Mouse (Mus musculus) heart, embryonic 14.5 days (tissue): ENCODE measurements around the gene Gm37240. TPM values are rescaled to one million over a fixed set of nuclear protein-coding genes. Genes with fewer than 3 reads are reported as not detected.

Experiments
- ATAC-seq: fragments of 200-750 bp; cut with Nextera tagmentation; 2 replicates; pipeline ENCODE4 v1.8.0; 2017; ENCODE audit warnings: low read depth, moderate TSS enrichment; ENCODE audit not compliant: insufficient number of reproducible peaks, insufficient read depth, low FRiP score
- H3K27ac ChIP-seq, 2 experiments: fragments of 200-500 bp in 1 of 2; fragments of 300-500 bp in 1 of 2; sonication (generic) in 1 of 2; replicated peaks in 1 of 2; 2 replicates each; pipeline ENCODE4 v1.5.1; 2012 to 2014; ENCODE audit warnings: low read depth in 2 of 2, low read length in 2 of 2, control low read depth in 1 of 2, mild to moderate bottlenecking in 1 of 2, mixed read lengths in 1 of 2; ENCODE audit not compliant: control insufficient read depth in 1 of 2, insufficient read depth in 1 of 2
- H3K27me3 ChIP-seq: fragments of 300-500 bp; sonication (generic); 2 replicates; pipeline ENCODE4 v1.6.1; 2014; ENCODE audit warnings: mild to moderate bottlenecking, low read length, control low read depth; ENCODE audit not compliant: control insufficient read depth, insufficient read depth
- H3K36me3 ChIP-seq: fragments of 300-500 bp; sonication (generic); 2 replicates; pipeline ENCODE4 v1.6.1; 2014; ENCODE audit warnings: mild to moderate bottlenecking, control low read depth, low read length, mixed read lengths; ENCODE audit not compliant: control insufficient read depth, insufficient read depth
- H3K4me1 ChIP-seq, 2 experiments: fragments of 200-500 bp in 1 of 2; fragments of 300-500 bp in 1 of 2; sonication (generic) in 1 of 2; 2 replicates each; pipeline ENCODE4 v1.6.1; 2012 to 2014; ENCODE audit warnings: low read length in 2 of 2, control low read depth in 1 of 2, mixed read lengths in 1 of 2; ENCODE audit not compliant: control insufficient read depth in 2 of 2, insufficient read depth in 2 of 2
- H3K4me2 ChIP-seq: fragments of 300-500 bp; sonication (generic); 2 replicates; pipeline ENCODE4 v1.6.1; 2014; ENCODE audit warnings: mild to moderate bottlenecking, low read length
- H3K4me3 ChIP-seq, 2 experiments: fragments of 200-500 bp in 1 of 2; fragments of 300-500 bp in 1 of 2; sonication (generic) in 1 of 2; 2 replicates each; pipeline ENCODE4 v1.5.1; 2012 to 2014; ENCODE audit warnings: low read length in 2 of 2, mild to moderate bottlenecking in 2 of 2, control low read depth in 1 of 2, low read depth in 1 of 2, moderate library complexity in 1 of 2; ENCODE audit not compliant: control insufficient read depth in 1 of 2, insufficient read depth in 1 of 2
- H3K9ac ChIP-seq: fragments of 300-500 bp; sonication (generic); 2 replicates; pipeline ENCODE4 v1.6.1; 2014; ENCODE audit warnings: mild to moderate bottlenecking, low read length
- H3K9me3 ChIP-seq: fragments of 300-500 bp; sonication (generic); 2 replicates; pipeline ENCODE4 v1.6.1; 2016; ENCODE audit warnings: low read length, control low read depth; ENCODE audit not compliant: control insufficient read depth
- WGBS: fragments of 180-500 bp; shearing (Covaris S2); extraction: QIAGEN DNeasy Blood & Tissue Kit; methylation state at CpG from one replicate; pipeline ENCODE4 v1.1.7; 2014; 5-methylcytosine and 5-hydroxymethylcytosine counted together
- polyA plus RNA-seq: library from polyadenylated mRNA; unstranded; fragments of >200 nt; fragmentation: Nextera tagmentation; extraction: Ambion mirVana; gene quantifications from 2 replicates; pipeline ENCODE4 v1.2.1, GENCODE M21; 2014

The Gm37240 gene
- polyA plus RNA-seq, 1 experiment from 2014 or later, result 12.3 TPM

DNA sequence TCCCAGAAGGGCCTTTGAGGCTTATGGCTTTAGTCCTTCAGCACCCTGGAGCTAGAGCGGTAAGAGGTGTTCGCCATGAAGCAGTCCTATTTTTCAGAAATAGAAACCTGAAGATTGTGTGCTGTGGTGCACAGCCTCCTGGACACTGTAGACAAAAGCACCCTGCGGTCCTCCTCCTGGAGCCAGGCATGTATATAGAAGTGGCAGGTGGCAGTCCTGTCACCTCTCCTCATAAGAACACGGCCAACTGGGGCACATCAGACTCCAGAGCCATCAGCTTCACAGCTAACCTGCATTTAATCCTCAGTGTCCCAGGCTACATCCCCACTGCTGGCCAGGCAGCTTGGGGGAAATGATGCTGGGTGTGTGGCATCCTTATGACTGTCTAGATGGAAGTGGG, 238.1 kb downstream of the Gm37240 start:
- Histone ChIP-seq H3K9me3 (no peaks in the 10 kb centered on the region), H3K36me3 (0 out of 2 replicates have a peak, but pooled peaks cover 8% of the 10 kb centered on the region), H3K4me1 (peaks cover 12 to 22% of the 10 kb centered on the region in 2 experiments), H3K27ac (no peak overlapping the region), H3K27me3 (no peaks in the 10 kb centered on the region), H3K4me2 (no peak overlapping the region), H3K9ac (no peak overlapping the region), H3K4me3 (no peak overlapping the region)
- WGBS, result 79% methylated on average over 4 of the region's 4 CpGs
- no peak for ATAC-seq

DNA sequence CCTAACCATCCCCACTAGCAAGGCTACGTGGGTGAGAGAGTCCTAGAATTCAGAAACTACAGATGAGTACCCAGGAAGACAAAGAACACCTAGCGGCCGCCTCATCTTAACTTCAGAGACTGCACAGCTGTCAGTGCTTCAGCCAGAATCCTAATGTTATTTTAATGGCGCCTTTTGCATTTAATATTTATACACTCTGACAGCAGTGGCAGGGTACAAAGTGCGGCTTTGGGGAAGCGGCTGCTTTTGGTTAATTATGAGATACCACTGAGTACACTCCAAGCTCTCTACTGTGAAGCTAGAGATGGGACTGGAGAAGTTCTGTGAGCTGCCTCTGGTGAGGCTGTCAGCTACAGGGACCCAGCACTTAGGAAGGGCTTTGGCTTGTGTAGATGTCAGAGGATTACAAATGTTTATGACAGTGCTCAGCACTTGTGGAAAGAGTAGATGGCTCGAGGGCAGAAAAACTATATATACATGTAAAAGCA, 241.8 kb downstream of the Gm37240 start:
- no peak for ATAC-seq
- no peak overlapping the region for H3K9ac ChIP-seq
- no peak overlapping the region for H3K4me2 ChIP-seq

GRCm38 (mm10) chr3:85644814-85645213, 242.5 kb downstream of the Gm37240 start:
- Histone ChIP-seq H3K36me3 (0 out of 2 replicates have a peak, but pooled peaks cover 5% of the 10 kb centered on the region), H3K4me2 (no peak overlapping the region), H3K27ac (no peak overlapping the region), H3K27me3 (no peaks in the 10 kb centered on the region), H3K4me1 (peaks cover 3 to 9% of the 10 kb centered on the region in 2 experiments), H3K9ac (no peak overlapping the region), H3K4me3 (no peak overlapping the region), H3K9me3 (no peaks in the 10 kb centered on the region)
- WGBS, result 85% methylated on average over 3 of the region's 3 CpGs
- no peak for ATAC-seq

More for the DNA sequence above, 241.8 kb downstream of the Gm37240 start:
- H3K27ac ChIP-seq, result no peak overlapping the region
- no peaks in the 10 kb centered on the region for H3K9me3 ChIP-seq
- no peak overlapping the region for H3K4me3 ChIP-seq
- peaks cover 3 to 10% of the 10 kb centered on the region in 2 experiments for H3K4me1 ChIP-seq
- H3K36me3 ChIP-seq, result 0 out of 2 replicates have a peak, but pooled peaks cover 5% of the 10 kb centered on the region
- H3K27me3 ChIP-seq, result no peaks in the 10 kb centered on the region
- WGBS, result 74% methylated on average over 7 of the region's 7 CpGs

DNA sequence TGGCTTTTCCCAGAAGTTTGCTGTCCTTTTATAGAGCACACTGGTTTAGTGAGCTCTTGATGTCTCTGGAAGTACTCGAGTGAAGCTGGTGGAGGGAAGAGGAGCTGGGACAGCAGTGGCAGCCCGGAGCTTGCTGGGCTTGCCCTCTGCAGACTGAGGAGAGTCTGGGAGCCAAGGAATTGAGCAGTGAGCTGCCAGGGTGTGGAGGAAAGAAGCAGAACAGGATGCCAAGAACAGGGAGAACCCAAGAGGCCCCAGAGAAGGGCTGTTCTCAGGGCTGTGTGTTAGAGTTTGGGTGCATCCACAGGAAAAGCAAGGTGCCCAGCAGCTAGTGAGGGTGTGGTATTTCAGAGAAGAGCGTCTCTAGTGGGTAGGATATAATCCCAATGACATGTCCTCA, 245.6 kb downstream of the Gm37240 start:
- Histone ChIP-seq H3K36me3 (0 out of 2 replicates have a peak, but pooled peaks cover 4% of the 10 kb centered on the region), H3K9me3 (no peaks in the 10 kb centered on the region), H3K4me1 (peaks cover 14% of the 10 kb centered on the region in 2 experiments), H3K4me2 (no peak overlapping the region), H3K4me3 (no peak overlapping the region), H3K9ac (no peak overlapping the region), H3K27me3 (no peaks in the 10 kb centered on the region), H3K27ac (no peak overlapping the region; a peak in 1 of 4 replicates)
- WGBS, result 72% methylated on average over 3 of the region's 3 CpGs
- no peak for ATAC-seq

DNA sequence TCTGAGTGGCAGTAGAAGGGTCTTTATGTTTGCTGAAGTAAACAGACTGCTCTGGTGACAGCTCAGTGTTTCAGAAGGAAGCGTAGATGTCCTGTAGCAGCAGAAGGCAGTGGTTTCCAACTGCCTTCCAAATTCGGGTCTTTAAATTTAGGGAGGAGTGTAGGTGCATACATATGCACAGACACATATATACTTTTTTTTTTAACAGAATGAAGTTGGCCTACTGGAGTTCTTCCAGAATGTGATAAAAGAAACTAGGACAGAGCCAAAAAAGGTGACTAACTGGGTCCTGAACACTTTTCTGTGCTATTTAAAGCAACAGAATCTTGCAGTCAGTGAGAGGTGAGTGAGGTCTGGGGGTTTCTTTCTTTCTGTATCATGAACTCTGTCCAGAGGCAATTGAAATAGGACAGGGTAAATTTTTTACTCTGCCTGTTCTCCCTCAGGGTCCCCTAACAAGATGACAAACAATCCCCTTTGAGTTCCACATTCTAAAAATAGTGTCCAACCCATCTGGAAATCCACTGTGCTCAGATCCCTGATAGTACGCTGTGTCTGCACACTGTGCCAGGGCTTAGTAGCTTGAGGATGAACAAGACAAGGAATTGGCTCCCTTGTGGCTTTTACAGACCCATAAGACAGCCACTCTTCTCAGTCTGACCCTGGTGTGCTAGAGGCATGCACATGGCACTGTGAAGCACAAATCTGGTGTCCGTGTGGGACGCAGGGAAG, 250.4 kb downstream of the Gm37240 start:
- no peaks in the 10 kb centered on the region for H3K27me3 ChIP-seq
- ATAC-seq, result peak; percentile 71
- no peaks in the 10 kb centered on the region for H3K9me3 ChIP-seq
- peak overlapping the region; percentile 28; the same call in 1 of the 2 replicates for H3K4me2 ChIP-seq
- peaks cover 21 to 34% of the 10 kb centered on the region in 2 experiments for H3K4me1 ChIP-seq
- H3K36me3 ChIP-seq, result 0 out of 2 replicates have a peak, but pooled peaks cover 4% of the 10 kb centered on the region
- peak overlapping the region; percentile 35; the same call in 1 of the 2 replicates for H3K9ac ChIP-seq
- H3K27ac ChIP-seq, result peak overlapping the region; percentile 96 to 97
- whole genome bisulfite sequencing, result 35% methylated on average over 5 of the region's 5 CpGs
- no peak overlapping the region for H3K4me3 ChIP-seq

DNA sequence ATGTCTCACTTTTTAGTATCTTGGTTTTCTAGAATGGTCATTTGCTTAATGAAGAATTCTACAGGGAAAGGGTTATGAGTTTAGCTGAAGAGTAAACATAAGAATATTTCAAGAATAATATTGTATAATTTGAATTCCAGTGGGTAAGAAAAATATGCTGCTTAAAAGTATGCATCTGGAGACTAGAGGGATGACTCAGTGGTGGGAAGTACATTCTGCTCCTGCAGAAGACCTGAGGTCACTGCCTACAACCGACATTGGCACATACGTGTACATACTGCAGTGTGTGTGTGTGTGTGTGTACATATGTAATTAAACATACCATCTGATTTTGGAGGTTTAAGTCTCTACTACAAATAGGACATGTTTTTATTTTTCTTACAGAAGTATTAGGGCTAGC, 251.7 kb downstream of the Gm37240 start:
- Histone ChIP-seq H3K4me1 (peaks cover 21 to 34% of the 10 kb centered on the region in 2 experiments), H3K4me3 (no peak overlapping the region), H3K27ac (peak overlapping the region in 1 of 2 experiments; percentile 97; a peak in 1 of 4 replicates), H3K36me3 (0 out of 2 replicates have a peak, but pooled peaks cover 4% of the 10 kb centered on the region), H3K27me3 (no peaks in the 10 kb centered on the region), H3K9me3 (no peaks in the 10 kb centered on the region), H3K9ac (no peak overlapping the region), H3K4me2 (no peak overlapping the region)
- no peak for ATAC-seq
- WGBS, result 91% methylated on average over 2 of the region's 2 CpGs

- no peaks in the 10 kb centered on the region for H3K9me3 ChIP-seq
- H3K27me3 ChIP-seq, result no peaks in the 10 kb centered on the region
- no peak overlapping the region for H3K9ac ChIP-seq
- WGBS, result 69% methylated on average over 2 of the region's 2 CpGs
- no peak for ATAC-seq
- peaks cover 21 to 34% of the 10 kb centered on the region in 2 experiments for H3K4me1 ChIP-seq
- H3K4me2 ChIP-seq, result no peak overlapping the region
- H3K27ac ChIP-seq, result 0 out of 4 replicates have a peak overlapping the region, but pooled peaks of 1 of the 2 experiments have one; percentile 4
- 0 out of 2 replicates have a peak, but pooled peaks cover 4% of the 10 kb centered on the region for H3K36me3 ChIP-seq
- H3K4me3 ChIP-seq, result no peak overlapping the region
Measured at GRCm38 (mm10) chr3:85635126-85635419, 252.2 kb downstream of the Gm37240 start.
